Mouse (Mus musculus): ENCODE data around the gene Rgs2.

- no peak for TF ChIP-seq POLR2A (IDR thresholded peaks at IDR 0.05; ENCODE audit: insufficient read length, low read depth)
- TF ChIP-seq E2F4 (IDR thresholded peaks at IDR 0.05; ENCODE audit: insufficient read depth) = no peak
These were observed 545 bp downstream of the Rgs2 start for GRCm38 (mm10) chr1:144003416-144003815.

All from myocyte (in vitro differentiated cells).